Mouse (Mus musculus) ES-E14 (cell line): ENCODE results near the gene Tnfrsf11a. TPM values are rescaled to one million over a fixed set of nuclear protein-coding genes. Genes with fewer than 3 reads are reported as not detected.
A peak's percentile ranks its signal among the peaks of the same experiment; 100 is the strongest.

Experiments
- DNase-seq: peaks from one replicate; pipeline ENCODE4 v3.0.0-alpha.2; 2013; ENCODE audit warnings: low read depth, low spot score
- H3K27ac ChIP-seq: 2 replicates; pipeline ENCODE4 v1.5.1; 2012; ENCODE audit warnings: low read depth, mild to moderate bottlenecking, low read length, moderate library complexity, mixed read lengths; ENCODE audit not compliant: poor library complexity, insufficient read depth, severe bottlenecking
- H3K36me3 ChIP-seq: 2 replicates; pipeline ENCODE4 v1.6.1; 2012; ENCODE audit warnings: mild to moderate bottlenecking, low read length, moderate library complexity, mixed read lengths; ENCODE audit not compliant: control insufficient read depth, poor library complexity, insufficient read depth, severe bottlenecking
- H3K4me1 ChIP-seq, 2 experiments: fragments of 150-350 bp in 1 of 2; sonication (generic) in 1 of 2; 2 replicates each; pipeline ENCODE4 v1.6.1; 2012; ENCODE audit warnings: low read length in 2 of 2, mild to moderate bottlenecking in 1 of 2, mixed read lengths in 1 of 2; ENCODE audit not compliant: control insufficient read depth in 2 of 2, insufficient read depth in 2 of 2, poor library complexity in 1 of 2
- H3K4me3 ChIP-seq, 2 experiments: fragments of 150-350 bp in 1 of 2; sonication (generic) in 1 of 2; 2 replicates each; pipeline ENCODE4 v1.5.1; 2012; ENCODE audit warnings: low read length in 2 of 2, low read depth in 1 of 2, mild to moderate bottlenecking in 1 of 2, mixed read lengths in 1 of 2; ENCODE audit not compliant: insufficient read depth in 1 of 2, poor library complexity in 1 of 2, severe bottlenecking in 1 of 2
- H3K9ac ChIP-seq: 2 replicates; pipeline ENCODE4 v1.6.1; 2012; ENCODE audit warnings: low read depth, mild to moderate bottlenecking, low read length, mixed read lengths; ENCODE audit not compliant: poor library complexity, insufficient read depth, severe bottlenecking
- H3K9me3 ChIP-seq: fragments of 150-350 bp; sonication (generic); 2 replicates; pipeline ENCODE4 v1.6.1; 2012; ENCODE audit warnings: low read depth, mild to moderate bottlenecking, low read length; ENCODE audit not compliant: control insufficient read depth, insufficient read depth
- CHD2 ChIP-seq: IDR thresholded peaks from 2 replicates; pipeline ENCODE4 v1.6.1; 2014; ENCODE audit warnings: mild to moderate bottlenecking, low read depth, low read length, inconsistent platforms
- HCFC1 ChIP-seq: IDR thresholded peaks from 2 replicates; pipeline ENCODE4 v1.6.1; 2012; ENCODE audit warnings: low read length, inconsistent platforms, borderline replicate concordance; ENCODE audit not compliant: insufficient read depth
- MAFK ChIP-seq: IDR thresholded peaks from 2 replicates; pipeline ENCODE4 v1.6.1; 2014; ENCODE audit warnings: mild to moderate bottlenecking, low read depth, low read length, inconsistent platforms; ENCODE audit not compliant: insufficient read depth
- ZC3H11A ChIP-seq: IDR thresholded peaks from 2 replicates; pipeline ENCODE4 v1.6.1; 2012; ENCODE audit warnings: low read depth, mild to moderate bottlenecking, inconsistent platforms, low read length, borderline replicate concordance
- ZNF384 ChIP-seq: IDR thresholded peaks from 2 replicates; pipeline ENCODE4 v1.6.1; 2012; ENCODE audit warnings: low read depth, low read length, inconsistent platforms
- in situ Hi-C, 2 experiments: fragments of 600-800 bp; cut with MboI; formaldehyde crosslinking; loops; one replicate each; pipeline ENCODE4 v1.15.1; 2025; ENCODE audit warnings: low sequenced_read_pairs in 2 of 2, inconsistent platforms in 1 of 2; ENCODE audit not compliant: unreplicated experiment in 2 of 2
- total RNA-seq: library from RNA; depleted of rRNA; stranded (reverse); fragments of 300-350 nt; gene quantifications from 2 replicates; pipeline ENCODE4 v1.2.3, GENCODE M21; 2012

The Tnfrsf11a gene
- total RNA-seq, 1 experiment, result 2.1 TPM

- Histone ChIP-seq H3K36me3 (no peaks in the 10 kb centered on the region), H3K27ac (no peak overlapping the region), H3K4me3 (no peak overlapping the region), H3K4me1 (no peaks in the 10 kb centered on the region), H3K9me3 (no peaks in the 10 kb centered on the region), H3K9ac (no peak overlapping the region)
- in situ Hi-C loops, result no loop called here
- no peak for TF ChIP-seq ZNF384
- TF ChIP-seq CHD2, result no peak
- TF ChIP-seq ZC3H11A, result no peak
- TF ChIP-seq HCFC1, result no peak
- TF ChIP-seq MAFK, result no peak
- no peak for DNase-seq
Measured at GRCm38 (mm10) chr1:105876589-105876988, 96.1 kb downstream of the Tnfrsf11a start.

- in situ Hi-C loops, result no loop called here
- no peak for DNase-seq
- Histone ChIP-seq H3K4me3 (no peak overlapping the region), H3K36me3 (no peaks in the 10 kb centered on the region), H3K9ac (no peak overlapping the region), H3K9me3 (no peaks in the 10 kb centered on the region), H3K27ac (no peak overlapping the region), H3K4me1 (no peaks in the 10 kb centered on the region)
- TF ChIP-seq MAFK (no peak), ZC3H11A (no peak), ZNF384 (no peak), HCFC1 (no peak), CHD2 (no peak)
Measured at GRCm38 (mm10) chr1:105877808-105878207, 97.3 kb downstream of the Tnfrsf11a start.

GRCm38 (mm10) chr1:105878416-105878815, 97.9 kb downstream of the Tnfrsf11a start:
- in situ Hi-C loops, result no loop called here
- Histone ChIP-seq H3K27ac (no peak overlapping the region), H3K4me1 (no peaks in the 10 kb centered on the region), H3K4me3 (no peak overlapping the region), H3K9me3 (no peaks in the 10 kb centered on the region), H3K36me3 (no peaks in the 10 kb centered on the region), H3K9ac (no peak overlapping the region)
- TF ChIP-seq HCFC1, result no peak
- no peak for TF ChIP-seq CHD2
- no peak for TF ChIP-seq ZNF384
- TF ChIP-seq ZC3H11A, result no peak
- no peak for TF ChIP-seq MAFK
- no peak for DNase-seq

GRCm38 (mm10) chr1:105880555-105881304, 100.2 kb downstream of the Tnfrsf11a start:
- H3K27ac ChIP-seq, result no peak overlapping the region
- TF ChIP-seq ZC3H11A, result no peak
- TF ChIP-seq HCFC1, result no peak
- no peak for TF ChIP-seq MAFK
- no peak for TF ChIP-seq CHD2
- no peak for TF ChIP-seq ZNF384
- H3K4me1 ChIP-seq, result no peaks in the 10 kb centered on the region
- no peaks in the 10 kb centered on the region for H3K36me3 ChIP-seq
- H3K9ac ChIP-seq, result no peak overlapping the region
- H3K9me3 ChIP-seq, result no peaks in the 10 kb centered on the region
- no peak for DNase-seq
- H3K4me3 ChIP-seq, result peak overlapping the region; percentile 32 to 60; a peak in 2 of 4 replicates
- in situ Hi-C loops, result no loop called here
